Mouse (Mus musculus): Measurements from ENCODE around the gene Rnf126. TPM values are rescaled to one million over a fixed set of nuclear protein-coding genes. Genes with fewer than 3 reads are reported as not detected.

Rnf126 gene
- 61.1 TPM for polyA plus RNA-seq (2017; shearing (Covaris generic))

DNA sequence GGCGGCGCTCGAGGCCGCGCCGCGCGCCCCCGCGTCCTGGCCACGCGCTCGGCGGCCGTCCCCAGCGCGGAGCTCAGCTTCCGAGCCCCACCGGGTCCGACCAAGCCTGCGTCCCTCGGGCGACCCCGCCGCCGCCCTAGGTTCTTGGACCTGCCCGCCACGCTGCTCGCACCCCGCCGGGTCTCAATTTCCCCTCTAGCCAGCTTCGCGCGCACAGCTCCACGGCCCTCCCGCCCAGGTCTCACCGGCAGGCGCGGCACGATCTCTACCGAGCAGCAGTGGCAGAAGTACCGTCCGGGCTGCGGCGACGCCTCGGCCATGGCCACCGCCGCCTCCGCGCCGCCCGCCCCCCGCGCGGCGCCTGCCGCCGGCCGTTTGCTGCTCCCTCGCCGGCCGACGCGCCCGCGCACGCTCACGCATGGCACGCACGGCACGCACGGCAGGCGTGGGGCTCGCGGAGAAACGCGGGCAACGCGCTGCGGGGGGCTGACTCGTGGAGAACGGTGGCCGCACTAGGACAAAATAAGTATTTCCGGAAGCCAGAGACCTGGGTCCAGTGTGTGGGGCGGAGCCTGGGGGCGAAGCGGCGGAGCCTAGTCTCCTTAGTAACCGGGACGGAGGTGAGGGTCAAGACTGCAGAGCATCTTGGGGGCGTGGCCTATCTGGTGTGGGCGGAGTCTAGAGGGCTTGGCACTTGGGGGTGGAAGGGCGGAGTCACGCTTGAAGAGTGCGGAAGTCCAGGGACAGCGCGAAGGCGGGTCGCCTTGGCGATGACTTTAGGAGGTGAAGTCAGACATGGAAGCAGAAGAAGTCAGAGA is at the start of gene Rnf126:
Gene Rnf126, minus strand, starts transcription at position 445 of the 818 bp plus-strand sequence.

DNA sequence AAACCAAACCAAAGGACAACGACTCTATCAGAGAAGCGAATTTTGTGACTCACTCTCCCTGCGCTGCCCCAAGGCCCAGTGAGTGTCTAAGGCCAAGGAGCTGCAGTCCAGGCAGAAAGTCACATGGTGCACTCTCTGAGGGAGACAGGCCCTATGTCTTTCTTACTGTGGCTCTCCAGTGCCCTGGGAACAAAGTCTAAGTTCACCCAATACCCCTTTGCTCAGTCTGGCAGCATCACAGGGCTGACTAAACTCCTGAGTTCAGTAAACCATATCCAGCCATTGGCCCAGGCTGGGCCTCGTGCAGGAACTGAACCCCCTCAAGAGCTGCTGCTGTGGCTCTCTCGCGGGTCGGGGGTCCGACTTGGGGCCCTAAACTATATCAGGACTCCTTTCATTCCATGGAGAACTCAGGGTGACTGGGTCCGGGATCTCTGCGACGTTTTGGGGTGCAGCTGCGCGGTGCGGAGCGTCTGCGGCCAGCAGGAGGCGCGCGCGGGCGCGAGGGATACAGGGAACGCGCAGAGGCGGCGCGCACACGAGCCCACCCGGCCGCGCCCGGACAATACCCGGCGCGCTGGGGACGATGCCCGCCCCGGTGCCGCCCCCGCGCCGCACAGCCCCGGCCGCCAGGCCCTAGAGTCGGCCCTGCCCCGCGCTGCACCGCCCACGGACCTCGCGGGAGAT is 26.4 kb upstream of the Rnf126 start, which contains the start of gene Palm:
Gene Palm, plus strand, starts transcription at position 522 of the 687 bp plus-strand sequence.

DNA sequence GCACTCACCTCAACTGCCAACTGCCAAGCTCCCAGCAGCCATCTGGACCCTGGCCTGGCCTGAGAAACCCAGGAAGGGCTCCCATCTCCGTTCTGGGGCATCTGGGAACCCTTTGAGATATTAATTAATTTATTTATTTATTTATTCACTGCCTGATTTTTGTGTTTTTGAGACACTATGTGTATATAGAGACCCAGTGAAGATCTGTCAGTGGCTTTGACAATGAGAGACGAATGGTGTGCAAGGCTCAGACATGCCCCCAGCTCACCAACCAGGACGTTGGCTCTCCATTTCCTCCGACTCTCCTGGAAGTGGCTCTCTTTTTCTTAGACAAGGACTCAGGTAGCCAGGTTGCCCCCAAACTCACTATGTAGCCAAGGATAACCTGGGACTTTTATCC is 24.1 kb upstream of the Rnf126 start, which contains the start of gene Prss57:
Gene Prss57, minus strand, starts transcription at position 101 of the 400 bp plus-strand sequence.

DNA sequence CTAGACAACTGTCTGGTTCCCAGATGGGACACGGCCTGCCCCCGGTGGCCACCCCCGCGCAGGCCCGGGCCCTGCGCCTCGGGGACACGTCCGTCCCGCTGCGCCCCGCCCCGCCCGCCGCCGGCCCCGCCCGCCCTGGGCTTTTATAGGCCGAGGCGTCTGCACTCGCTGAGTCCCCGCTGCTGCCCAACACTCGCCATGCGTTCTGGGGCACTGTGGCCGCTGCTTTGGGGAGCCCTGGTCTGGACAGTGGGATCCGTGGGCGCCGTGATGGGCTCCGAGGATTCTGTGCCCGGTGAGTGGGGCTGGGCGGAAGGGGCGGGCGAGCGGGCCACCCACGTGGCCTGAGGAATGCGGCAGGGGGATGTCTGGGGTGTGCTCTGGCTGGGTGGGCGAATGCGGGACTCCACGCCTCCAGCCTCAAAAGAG is 10.4 kb upstream of the Rnf126 start, which contains the start of gene Fstl3:
Gene Fstl3, plus strand, starts transcription at position 170 of the 429 bp plus-strand sequence.

DNA sequence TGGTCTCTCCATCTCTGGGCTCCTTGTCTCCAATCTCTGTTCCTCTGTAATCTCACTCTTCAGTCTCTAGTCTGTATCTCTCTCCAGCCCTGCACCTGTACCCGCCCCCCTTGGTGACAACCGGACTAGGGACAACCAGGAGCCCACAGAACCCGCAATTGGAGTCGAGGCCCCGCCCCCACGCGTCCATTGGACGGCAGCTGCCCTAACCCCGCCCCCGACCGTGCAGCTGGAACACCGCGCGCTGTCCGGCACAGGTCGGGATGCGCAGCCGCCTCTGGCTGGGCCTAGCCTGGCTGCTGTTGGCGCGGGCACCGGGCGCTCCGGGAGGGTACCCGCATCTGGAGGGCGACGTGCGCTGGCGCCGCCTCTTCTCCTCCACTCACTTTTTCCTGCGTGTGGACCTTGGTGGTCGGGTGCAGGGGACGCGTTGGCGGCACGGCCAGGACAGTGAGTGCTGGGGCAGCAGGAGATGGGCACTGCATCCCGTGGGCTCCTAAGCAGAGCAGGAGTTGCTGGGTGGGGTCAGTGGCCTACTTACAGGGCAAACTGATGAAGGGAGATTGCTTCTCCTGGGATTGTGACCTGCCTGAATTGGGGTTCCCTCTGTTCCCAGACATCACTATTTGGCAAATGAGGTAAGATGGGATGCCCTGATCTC is 11.8 kb downstream of the Rnf126 start, which contains the start of gene Fgf22:
Gene Fgf22, plus strand, starts transcription at position 221 of the 661 bp plus-strand sequence.

DNA sequence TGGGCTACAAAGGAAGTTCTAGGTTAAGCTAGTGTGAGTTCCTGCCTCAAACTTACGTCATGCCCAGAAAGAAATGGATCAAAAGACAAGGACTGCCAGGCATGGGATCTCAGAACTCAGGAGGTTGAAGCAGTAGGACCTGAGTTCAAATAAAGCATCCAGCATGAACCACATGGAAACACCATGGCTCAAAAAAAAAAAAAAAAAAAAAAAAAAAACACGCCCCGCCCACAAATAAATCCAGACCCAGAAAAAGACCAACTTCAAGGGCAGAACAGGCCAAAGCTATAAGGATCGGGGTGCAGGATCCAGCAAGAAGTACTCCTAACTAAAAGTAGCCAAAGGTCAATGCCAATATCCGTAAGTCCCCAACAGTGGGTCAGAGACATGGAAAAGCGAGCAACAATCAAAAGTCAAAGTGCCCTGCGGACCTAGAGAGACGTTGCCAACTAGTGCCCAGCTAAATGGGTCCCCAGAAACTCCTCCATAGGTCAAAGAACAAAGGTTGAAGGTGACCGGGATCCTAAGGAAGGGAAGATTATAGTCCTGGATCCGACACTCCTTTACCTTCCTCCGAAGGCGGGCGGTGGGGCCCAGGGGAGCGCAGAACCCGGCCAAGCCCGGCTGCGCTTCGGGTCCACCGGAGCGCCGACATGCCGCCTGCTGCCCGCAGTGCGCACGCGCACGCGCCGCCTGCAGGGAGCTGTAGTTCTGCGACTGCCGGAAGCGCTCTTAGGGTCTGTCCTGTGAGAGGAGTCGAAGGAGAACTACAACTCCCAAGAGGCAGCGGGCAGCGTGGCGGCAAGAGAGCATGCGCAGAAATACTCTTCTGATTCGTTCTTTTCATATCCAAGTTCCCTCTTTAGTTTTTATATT is 20.6 kb downstream of the Rnf126 start, which contains the start of gene Polrmt:
Gene Polrmt, minus strand, starts transcription at position 684 of the 876 bp plus-strand sequence.

DNA sequence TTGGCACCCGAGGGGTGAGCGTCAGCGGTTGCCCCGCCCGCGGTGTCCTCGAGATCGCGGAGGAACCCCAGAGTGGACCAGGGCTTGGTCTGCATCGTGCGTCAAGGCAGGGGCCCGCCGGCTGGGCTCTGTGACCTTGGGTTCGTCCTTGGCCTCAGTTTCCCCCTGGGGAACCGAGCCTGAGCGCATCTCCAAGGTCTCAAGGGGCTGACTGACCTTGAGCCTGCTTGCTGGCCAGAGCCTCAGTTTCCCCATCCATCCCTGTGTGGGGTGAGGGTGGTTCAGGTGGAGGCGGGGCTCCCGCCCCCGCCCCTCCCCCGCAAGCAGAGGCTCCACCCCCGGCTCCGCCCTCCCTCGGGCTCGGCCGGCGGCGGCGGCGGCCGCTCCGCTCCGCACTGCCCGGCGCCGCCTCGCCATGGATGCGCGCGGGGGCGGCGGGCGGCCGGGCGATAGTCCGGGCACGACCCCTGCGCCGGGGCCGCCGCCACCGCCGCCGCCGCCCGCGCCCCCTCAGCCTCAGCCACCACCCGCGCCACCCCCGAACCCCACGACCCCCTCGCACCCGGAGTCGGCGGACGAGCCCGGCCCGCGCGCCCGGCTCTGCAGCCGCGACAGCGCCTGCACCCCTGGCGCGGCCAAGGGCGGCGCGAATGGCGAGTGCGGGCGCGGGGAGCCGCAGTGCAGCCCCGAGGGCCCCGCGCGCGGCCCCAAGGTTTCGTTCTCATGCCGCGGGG is 50.3 kb downstream of the Rnf126 start, which contains the start of gene Hcn2:
Gene Hcn2, plus strand, starts transcription at position 381 of the 734 bp plus-strand sequence.

Other genes with a start within 250 kb of the Rnf126 start
- gene Plpp2, start 233.2 kb downstream of the Rnf126 start, polyA plus RNA-seq (2017; shearing (Covaris generic)) = 3.9 TPM
- gene Mier2, start 211.8 kb downstream of the Rnf126 start, polyA plus RNA-seq (2017; shearing (Covaris generic)) = 51.5 TPM
- not detected for gene Theg, start 179.6 kb downstream of the Rnf126 start, polyA plus RNA-seq (2017; shearing (Covaris generic))
- gene C2cd4c, start 152.9 kb downstream of the Rnf126 start, polyA plus RNA-seq (2017; shearing (Covaris generic)) = 0.05 TPM
- not detected for gene Shc2, start 129.0 kb downstream of the Rnf126 start, polyA plus RNA-seq (2017; shearing (Covaris generic))
- gene Odf3l2, start 121.2 kb downstream of the Rnf126 start, polyA plus RNA-seq (2017; shearing (Covaris generic)) = not detected
- not detected for gene Madcam1, start 102.4 kb downstream of the Rnf126 start, polyA plus RNA-seq (2017; shearing (Covaris generic))
- gene Tpgs1, start 97.6 kb downstream of the Rnf126 start, polyA plus RNA-seq (2017; shearing (Covaris generic)) = 53.8 TPM
- gene Cdc34, start 84.8 kb downstream of the Rnf126 start, polyA plus RNA-seq (2017; shearing (Covaris generic)) = 90.7 TPM
- gene Gzmm, start 77.9 kb downstream of the Rnf126 start, polyA plus RNA-seq (2017; shearing (Covaris generic)) = 0.91 TPM
- gene Bsg, start 62.5 kb downstream of the Rnf126 start, polyA plus RNA-seq (2017; shearing (Covaris generic)) = 261 TPM
- gene Hcn2, start 50.3 kb downstream of the Rnf126 start, polyA plus RNA-seq (2017; shearing (Covaris generic)) = 0.14 TPM
- gene Polrmt, start 20.4 kb downstream of the Rnf126 start, polyA plus RNA-seq (2017; shearing (Covaris generic)) = 55.8 TPM
- gene Fgf22, start 11.9 kb downstream of the Rnf126 start, polyA plus RNA-seq (2017; shearing (Covaris generic)) = 0.45 TPM
- gene Fstl3, start 10.3 kb upstream of the Rnf126 start, polyA plus RNA-seq (2017; shearing (Covaris generic)) = 0.29 TPM
- gene Prss57, start 24.0 kb upstream of the Rnf126 start, polyA plus RNA-seq (2017; shearing (Covaris generic)) = not detected
- 1.6 TPM for gene Palm, start 26.6 kb upstream of the Rnf126 start, polyA plus RNA-seq (2017; shearing (Covaris generic))
- gene Misp, start 54.0 kb upstream of the Rnf126 start, polyA plus RNA-seq (2017; shearing (Covaris generic)) = not detected
- 318 TPM for gene Ptbp1, start 87.5 kb upstream of the Rnf126 start, polyA plus RNA-seq (2017; shearing (Covaris generic))
- gene Prtn3, start 107.5 kb upstream of the Rnf126 start, polyA plus RNA-seq (2017; shearing (Covaris generic)) = not detected
- gene Plppr3, start 107.7 kb upstream of the Rnf126 start, polyA plus RNA-seq (2017; shearing (Covaris generic)) = 4.5 TPM
- not detected for gene Elane, start 119.3 kb upstream of the Rnf126 start, polyA plus RNA-seq (2017; shearing (Covaris generic))
- gene Cfd, start 123.9 kb upstream of the Rnf126 start, polyA plus RNA-seq (2017; shearing (Covaris generic)) = not detected
- gene Med16, start 142.0 kb upstream of the Rnf126 start, polyA plus RNA-seq (2017; shearing (Covaris generic)) = 40.9 TPM
- 23.3 TPM for gene Gm26602, start 143.9 kb upstream of the Rnf126 start, polyA plus RNA-seq (2017; shearing (Covaris generic))
- gene Kiss1r, start 150.0 kb upstream of the Rnf126 start, polyA plus RNA-seq (2017; shearing (Covaris generic)) = 0.50 TPM
- gene R3hdm4, start 154.3 kb upstream of the Rnf126 start, polyA plus RNA-seq (2017; shearing (Covaris generic)) = 193 TPM
- gene Arid3a, start 160.1 kb upstream of the Rnf126 start, polyA plus RNA-seq (2017; shearing (Covaris generic)) = 9.6 TPM
- gene Wdr18, start 193.2 kb upstream of the Rnf126 start, polyA plus RNA-seq (2017; shearing (Covaris generic)) = 73.4 TPM
- not detected for gene Grin3b, start 203.8 kb upstream of the Rnf126 start, polyA plus RNA-seq (2017; shearing (Covaris generic))
- gene Tmem259, start 217.4 kb upstream of the Rnf126 start, polyA plus RNA-seq (2017; shearing (Covaris generic)) = 32.9 TPM
- gene Cnn2, start 221.6 kb upstream of the Rnf126 start, polyA plus RNA-seq (2017; shearing (Covaris generic)) = 937 TPM
- 60.9 TPM for gene Abca7, start 229.5 kb upstream of the Rnf126 start, polyA plus RNA-seq (2017; shearing (Covaris generic))
- gene Arhgap45, start 249.7 kb upstream of the Rnf126 start, polyA plus RNA-seq (2017; shearing (Covaris generic)) = 916 TPM